Mouse (Mus musculus) forebrain, embryonic 13.5 days (tissue): Measurements from ENCODE around the gene Gm14180. TPM values are rescaled to one million over a fixed set of nuclear protein-coding genes. Genes with fewer than 3 reads are reported as not detected.

Source experiments
- polyA plus RNA-seq: library from polyadenylated mRNA; unstranded; fragments of >200 nt; fragmentation: Nextera tagmentation; extraction: Ambion mirVana; gene quantifications from 2 replicates; pipeline ENCODE4 v1.2.1, GENCODE M21; 2015

Gene Gm14180
- polyA plus RNA-seq, 1 experiment from 2014 or later: not detected

Other genes with a start within 250 kb of the Gm14180 start
- not detected in 2 replicates for gene Krt23, start 241.2 kb downstream of the Gm14180 start, polyA plus RNA-seq
- not detected in 2 replicates for gene Krt39, start 213.0 kb downstream of the Gm14180 start, polyA plus RNA-seq
- gene Krt40, start 191.1 kb downstream of the Gm14180 start, polyA plus RNA-seq: not detected in 2 replicates
- gene Krtap3-3, start 183.4 kb downstream of the Gm14180 start, polyA plus RNA-seq: not detected in 2 replicates
- not detected in 2 replicates for gene Krtap3-2, start 177.4 kb downstream of the Gm14180 start, polyA plus RNA-seq
- not detected in 2 replicates for gene Gm11939, start 174.8 kb downstream of the Gm14180 start, polyA plus RNA-seq
- gene Krtap3-1, start 167.7 kb downstream of the Gm14180 start, polyA plus RNA-seq: not detected in 2 replicates
- gene Krtap1-5, start 153.3 kb downstream of the Gm14180 start, polyA plus RNA-seq: not detected in 2 replicates
- gene Krtap1-4, start 150.6 kb downstream of the Gm14180 start, polyA plus RNA-seq: not detected in 2 replicates
- gene Krtap1-3, start 143.0 kb downstream of the Gm14180 start, polyA plus RNA-seq: not detected in 2 replicates
- not detected in 2 replicates for gene Krtap9-3, start 136.2 kb downstream of the Gm14180 start, polyA plus RNA-seq
- not detected in 2 replicates for gene Gm11938, start 131.0 kb downstream of the Gm14180 start, polyA plus RNA-seq
- gene Gm11937, start 124.1 kb downstream of the Gm14180 start, polyA plus RNA-seq: not detected in 2 replicates
- gene Krtap2-4, start 119.4 kb downstream of the Gm14180 start, polyA plus RNA-seq: not detected in 2 replicates
- not detected in 2 replicates for gene Gm11562, start 113.9 kb downstream of the Gm14180 start, polyA plus RNA-seq
- gene Krtap4-1, start 106.1 kb downstream of the Gm14180 start, polyA plus RNA-seq: not detected in 2 replicates
- gene Krtap4-2, start 99.2 kb downstream of the Gm14180 start, polyA plus RNA-seq: not detected in 2 replicates
- not detected in 2 replicates for gene Krtap4-7, start 90.2 kb downstream of the Gm14180 start, polyA plus RNA-seq
- gene Gm11555, start 84.1 kb downstream of the Gm14180 start, polyA plus RNA-seq: not detected in 2 replicates
- gene Gm11563, start 75.3 kb downstream of the Gm14180 start, polyA plus RNA-seq: not detected in 2 replicates
- not detected in 2 replicates for gene Krtap4-6, start 68.3 kb downstream of the Gm14180 start, polyA plus RNA-seq
- not detected in 2 replicates for gene Gm14190, start 43.5 kb downstream of the Gm14180 start, polyA plus RNA-seq
- gene Gm11595, start 38.6 kb upstream of the Gm14180 start, polyA plus RNA-seq: not detected in 2 replicates
- gene Krtap4-8, start 46.4 kb upstream of the Gm14180 start, polyA plus RNA-seq: not detected in 2 replicates
- gene Krtap4-9, start 50.9 kb upstream of the Gm14180 start, polyA plus RNA-seq: not detected in 2 replicates
- not detected in 2 replicates for gene Gm11596, start 59.2 kb upstream of the Gm14180 start, polyA plus RNA-seq
- gene Gm11569, start 64.6 kb upstream of the Gm14180 start, polyA plus RNA-seq: not detected in 2 replicates
- not detected in 2 replicates for gene Gm11554, start 70.2 kb upstream of the Gm14180 start, polyA plus RNA-seq
- not detected in 2 replicates for gene Krtap4-13, start 75.6 kb upstream of the Gm14180 start, polyA plus RNA-seq
- gene Gm11564, start 81.4 kb upstream of the Gm14180 start, polyA plus RNA-seq: not detected in 2 replicates
- gene 2300003K06Rik, start 103.8 kb upstream of the Gm14180 start, polyA plus RNA-seq: not detected in 2 replicates
- not detected in 2 replicates for gene Krtap4-16, start 117.3 kb upstream of the Gm14180 start, polyA plus RNA-seq
- gene Gm11568, start 123.6 kb upstream of the Gm14180 start, polyA plus RNA-seq: not detected in 2 replicates
- not detected in 2 replicates for gene Gm11559, start 130.2 kb upstream of the Gm14180 start, polyA plus RNA-seq
- gene Krtap9-1, start 139.1 kb upstream of the Gm14180 start, polyA plus RNA-seq: not detected in 2 replicates
- gene Gm11567, start 144.9 kb upstream of the Gm14180 start, polyA plus RNA-seq: not detected in 2 replicates
- not detected in 2 replicates for gene Krtap31-1, start 173.6 kb upstream of the Gm14180 start, polyA plus RNA-seq
- gene Gm11565, start 180.5 kb upstream of the Gm14180 start, polyA plus RNA-seq: not detected in 2 replicates
- not detected in 2 replicates for gene Krtap31-2, start 202.0 kb upstream of the Gm14180 start, polyA plus RNA-seq
- gene Krtap9-5, start 214.2 kb upstream of the Gm14180 start, polyA plus RNA-seq: not detected in 2 replicates
- gene Krtap29-1, start 244.8 kb upstream of the Gm14180 start, polyA plus RNA-seq: not detected in 2 replicates